Mouse (Mus musculus) liver, embryonic 11.5 days (tissue): ENCODE measurements around the gene Kiss1r. TPM values are rescaled to one million over a fixed set of nuclear protein-coding genes. Genes with fewer than 3 reads are reported as not detected.
"Not testable (repeated sequence)": the region's sequence is repeated elsewhere in the genome, so short reads cannot be mapped to it uniquely, and the experiment has no call there.

Experiments
- ATAC-seq: fragments of 200-750 bp; cut with Nextera tagmentation; replicated peaks from 2 replicates; pipeline ENCODE4 v1.8.0; 2017; ENCODE audit warnings: moderate number of reproducible peaks, mild to moderate bottlenecking, moderate TSS enrichment, moderate library complexity; ENCODE audit not compliant: low FRiP score
- DNase-seq: peaks from one replicate; pipeline ENCODE4 v3.0.0-alpha.2; 2017; ENCODE audit warnings: low spot score
- H3K27ac ChIP-seq: fragments of 300-500 bp; sonication (generic); 2 replicates; pipeline ENCODE4 v1.5.1; 2014; ENCODE audit warnings: mild to moderate bottlenecking, low read depth, low read length, control low read depth
- H3K27me3 ChIP-seq: fragments of 300-500 bp; sonication (generic); replicated peaks from 2 replicates; pipeline ENCODE4 v1.6.1; 2014; ENCODE audit warnings: low read length, mixed read lengths; ENCODE audit not compliant: control insufficient read depth, insufficient read depth
- H3K36me3 ChIP-seq: fragments of 300-500 bp; sonication (generic); 2 replicates; pipeline ENCODE4 v1.6.1; 2014; ENCODE audit warnings: mild to moderate bottlenecking, low read length, moderate library complexity, mixed read lengths; ENCODE audit not compliant: control insufficient read depth, insufficient read depth
- H3K4me1 ChIP-seq: fragments of 300-500 bp; sonication (generic); replicated peaks from 2 replicates; pipeline ENCODE4 v1.6.1; 2014; ENCODE audit warnings: low read length, mixed read lengths; ENCODE audit not compliant: control insufficient read depth, insufficient read depth
- H3K4me2 ChIP-seq: fragments of 300-500 bp; sonication (generic); 2 replicates; pipeline ENCODE4 v1.6.1; 2014; ENCODE audit warnings: mild to moderate bottlenecking, control low read depth, moderate library complexity
- H3K4me3 ChIP-seq: fragments of 300-500 bp; sonication (generic); 2 replicates; pipeline ENCODE4 v1.5.1; 2014; ENCODE audit warnings: low read depth, low read length, control low read depth
- H3K9ac ChIP-seq: fragments of 300-500 bp; sonication (generic); 2 replicates; pipeline ENCODE4 v1.6.1; 2014; ENCODE audit warnings: low read depth, low read length, control low read depth
- H3K9me3 ChIP-seq: fragments of 300-500 bp; sonication (generic); 2 replicates; pipeline ENCODE4 v1.6.1; 2016; ENCODE audit warnings: low read length, inconsistent platforms, mixed read lengths; ENCODE audit not compliant: control insufficient read depth
- WGBS: fragments of 180-500 bp; shearing (Covaris S2); extraction: QIAGEN DNeasy Blood & Tissue Kit; methylation state at CpG from one replicate; pipeline ENCODE4 v1.1.7; 2014; 5-methylcytosine and 5-hydroxymethylcytosine counted together
- polyA plus RNA-seq: library from polyadenylated mRNA; unstranded; fragments of >200 nt; fragmentation: Nextera tagmentation; extraction: Ambion mirVana; gene quantifications from 2 replicates; pipeline ENCODE4 v1.2.1, GENCODE M21; 2014

The Kiss1r gene
- polyA plus RNA-seq, 1 experiment from 2014 or later: 0.66 TPM

- H3K4me2 ChIP-seq: no peak overlapping the region
- no peak overlapping the region for H3K4me3 ChIP-seq
- no peaks in the 10 kb centered on the region for H3K9me3 ChIP-seq
- no peak overlapping the region for H3K27ac ChIP-seq
- DNase-seq (no peak), ATAC-seq (no peak)
- WGBS: 25% methylated on average over 3 of the region's 3 CpGs
- no peak overlapping the region for H3K9ac ChIP-seq
- peaks cover 8% of the 10 kb centered on the region for H3K27me3 ChIP-seq
- peaks cover 42% of the 10 kb centered on the region for H3K4me1 ChIP-seq
- no peaks in the 10 kb centered on the region for H3K36me3 ChIP-seq
These were observed 37.2 kb upstream of the Kiss1r start for GRCm38 (mm10) chr10:79879527-79879926.

GRCm38 (mm10) chr10:79880721-79881120, 36.0 kb upstream of the Kiss1r start:
- H3K4me2 ChIP-seq: peak overlapping the region; percentile 56
- no peaks in the 10 kb centered on the region for H3K36me3 ChIP-seq
- H3K27ac ChIP-seq: no peak overlapping the region
- 0 out of 2 replicates have a peak, but pooled peaks have one; percentile 24 for ATAC-seq
- no peak for DNase-seq
- H3K9ac ChIP-seq: no peak overlapping the region
- H3K9me3 ChIP-seq: no peaks in the 10 kb centered on the region
- peak overlapping the region; percentile 39 for H3K4me3 ChIP-seq
- peaks cover 38% of the 10 kb centered on the region for H3K4me1 ChIP-seq
- WGBS: 10% methylated on average over 9 of the region's 9 CpGs
- peaks cover 6% of the 10 kb centered on the region; the same call in 1 of the 2 replicates for H3K27me3 ChIP-seq

GRCm38 (mm10) chr10:79881981-79882380, 34.8 kb upstream of the Kiss1r start:
- peak; percentile 44 for ATAC-seq
- Histone ChIP-seq H3K4me2 (peak overlapping the region; percentile 56), H3K4me1 (peaks cover 34% of the 10 kb centered on the region), H3K9me3 (no peaks in the 10 kb centered on the region), H3K27ac (no peak overlapping the region), H3K4me3 (peak overlapping the region; percentile 39), H3K27me3 (peaks cover 6% of the 10 kb centered on the region; the same call in 1 of the 2 replicates), H3K9ac (0 out of 2 replicates have a peak overlapping the region, but pooled peaks have one; percentile 34), H3K36me3 (no peaks in the 10 kb centered on the region)
- DNase-seq: no peak
- WGBS: 5% methylated on average over 22 of the region's 22 CpGs

GRCm38 (mm10) chr10:79883297-79884084, 33.3 kb upstream of the Kiss1r start:
- no peaks in the 10 kb centered on the region for H3K36me3 ChIP-seq
- peak overlapping the region; percentile 11 for H3K4me2 ChIP-seq
- WGBS: 17% methylated on average over 22 of the region's 22 CpGs
- peak overlapping the region; percentile 42; the same call in 1 of the 2 replicates for H3K9ac ChIP-seq
- H3K27me3 ChIP-seq: peaks cover 6% of the 10 kb centered on the region; the same call in 1 of the 2 replicates
- no peak overlapping the region for H3K4me3 ChIP-seq
- H3K4me1 ChIP-seq: peaks cover 29% of the 10 kb centered on the region
- ATAC-seq (peak; percentile 15; the same call in 1 of the 2 replicates), DNase-seq (peak; percentile 75)
- H3K27ac ChIP-seq: no peak overlapping the region
- H3K9me3 ChIP-seq: no peaks in the 10 kb centered on the region

- 45% methylated on average over 4 of the region's 4 CpGs for WGBS
- ATAC-seq: no peak
- Histone ChIP-seq H3K4me3 (no peak overlapping the region), H3K9me3 (no peaks in the 10 kb centered on the region), H3K27me3 (peaks cover 6% of the 10 kb centered on the region; the same call in 1 of the 2 replicates), H3K36me3 (no peaks in the 10 kb centered on the region), H3K4me1 (peaks cover 29% of the 10 kb centered on the region), H3K9ac (no peak overlapping the region), H3K4me2 (no peak overlapping the region), H3K27ac (no peak overlapping the region)
- DNase-seq: no peak
These were observed 32.3 kb upstream of the Kiss1r start for GRCm38 (mm10) chr10:79884446-79884845.

- not testable (repeated sequence) for H3K27ac ChIP-seq, H3K36me3 ChIP-seq, H3K9ac ChIP-seq, H3K4me2 ChIP-seq, H3K27me3 ChIP-seq, ATAC-seq, H3K4me3 ChIP-seq, H3K9me3 ChIP-seq, DNase-seq
- peaks cover 29% of the 10 kb centered on the region for H3K4me1 ChIP-seq
- 56% methylated on average over 3 of the region's 3 CpGs for WGBS
These were observed 31.8 kb upstream of the Kiss1r start for GRCm38 (mm10) chr10:79884938-79885337.

GRCm38 (mm10) chr10:79886054-79886453, 30.7 kb upstream of the Kiss1r start, which contains the start of gene Elane:
TSS of gene Elane (plus strand) at chr10:79886247.
- 71% methylated on average over 6 of the region's 6 CpGs for WGBS
- H3K27ac ChIP-seq: no peak within 1 kb of the TSS

GRCm38 (mm10) chr10:79886611-79887010, 30.2 kb upstream of the Kiss1r start:
- no peak for DNase-seq
- ATAC-seq: no peak
- Histone ChIP-seq H3K9ac (no peak overlapping the region), H3K4me2 (no peak overlapping the region), H3K9me3 (no peaks in the 10 kb centered on the region), H3K27me3 (peaks cover 6% of the 10 kb centered on the region; the same call in 1 of the 2 replicates), H3K4me3 (no peak overlapping the region), H3K4me1 (peaks cover 14% of the 10 kb centered on the region), H3K27ac (no peak overlapping the region), H3K36me3 (no peaks in the 10 kb centered on the region)
- WGBS: 80% methylated on average over 8 of the region's 8 CpGs

More at GRCm38 (mm10) chr10:79886054-79886453, 30.7 kb upstream of the Kiss1r start, which contains the start of gene Elane:
- Histone ChIP-seq H3K4me2 (no peak within 1 kb of the TSS), H3K9me3 (no peaks in the 10 kb centered on the region), H3K9ac (no peak within 1 kb of the TSS), H3K36me3 (no peaks in the 10 kb centered on the region), H3K4me3 (no peak within 1 kb of the TSS), H3K27me3 (peaks cover 6% of the 10 kb centered on the region; the same call in 1 of the 2 replicates), H3K4me1 (peaks cover 20% of the 10 kb centered on the region)
- DNase-seq (no peak), ATAC-seq (no peak)
